Mouse (Mus musculus) C2C12 (cell line): ENCODE data around the gene 9530068E07Rik.

Experiments
- CTCF ChIP-seq: IDR thresholded peaks from one replicate; pipeline ENCODE4 v1.5.1; 2011; ENCODE audit not compliant: control insufficient read depth, insufficient read depth, insufficient read length
- MAX ChIP-seq: IDR thresholded peaks from one replicate; pipeline ENCODE4 v1.6.1; 2011; ENCODE audit warnings: mild to moderate bottlenecking, control low read depth
- MYOG ChIP-seq: IDR thresholded peaks from one replicate; pipeline ENCODE4 v1.6.1; 2011; ENCODE audit not compliant: control insufficient read depth, insufficient read length; ENCODE audit errors: extremely low read depth
- USF1 ChIP-seq: IDR thresholded peaks from one replicate; pipeline ENCODE4 v1.6.1; 2011; ENCODE audit warnings: low read depth, mild to moderate bottlenecking, control low read depth, moderate library complexity

GRCm38 (mm10) chr11:52388150-52388549 is 8.1 kb upstream of the 9530068E07Rik start:
- TF ChIP-seq CTCF (no peak), MYOG (no peak), USF1 (no peak), MAX (no peak)
